Mouse (Mus musculus): Measurements from ENCODE around the gene Rp9. TPM values are rescaled to one million over a fixed set of nuclear protein-coding genes. Genes with fewer than 3 reads are reported as not detected.
"Not testable (repeated sequence)": the region's sequence is repeated elsewhere in the genome, so short reads cannot be mapped to it uniquely, and the experiment has no call there.

Gene Rp9
- polyA plus RNA-seq, 1 experiment from 2014 or later = 52.9 TPM

GRCm38 (mm10) chr9:22405414-22405813 lies 64.1 kb downstream of the Rp9 start:
- Histone ChIP-seq H3K27ac (no peak overlapping the region), H3K36me3 (no peaks in the 10 kb centered on the region), H3K9me3 (replicated peaks) (no peaks in the 10 kb centered on the region), H3K4me3 (no peak overlapping the region), H3K27me3 (ENCODE audit: low read depth, poor library complexity, severe bottlenecking) (no peaks in the 10 kb centered on the region), H3K4me1 (no peaks in the 10 kb centered on the region)
- WGBS = 82% methylated on average over 3 of the region's 3 CpGs
- DNase-seq (ENCODE audit: low spot score) = no peak

- not testable (repeated sequence) for H3K4me3 ChIP-seq; H3K27me3 ChIP-seq (ENCODE audit: low read depth, poor library complexity, severe bottlenecking); H3K27ac ChIP-seq; H3K9me3 ChIP-seq (replicated peaks); H3K4me1 ChIP-seq; DNase-seq (ENCODE audit: low spot score); H3K36me3 ChIP-seq
- 71% methylated on average over 2 of the region's 2 CpGs for WGBS
Observed at GRCm38 (mm10) chr9:22403501-22403900, 66.0 kb downstream of the Rp9 start.

- H3K9me3 ChIP-seq (replicated peaks) = no peaks in the 10 kb centered on the region
- no peak for DNase-seq (ENCODE audit: low spot score)
- H3K36me3 ChIP-seq = no peaks in the 10 kb centered on the region
- 85% methylated on average over 3 of the region's 3 CpGs for WGBS
- no peak overlapping the region for H3K27ac ChIP-seq
- no peaks in the 10 kb centered on the region for H3K4me1 ChIP-seq
- no peaks in the 10 kb centered on the region for H3K27me3 ChIP-seq (ENCODE audit: low read depth, poor library complexity, severe bottlenecking)
- no peak overlapping the region for H3K4me3 ChIP-seq
Observed at GRCm38 (mm10) chr9:22402976-22403375, 66.6 kb downstream of the Rp9 start.

GRCm38 (mm10) chr9:22402001-22402400 lies 67.5 kb downstream of the Rp9 start:
- H3K4me1 ChIP-seq = no peaks in the 10 kb centered on the region
- no peak overlapping the region for H3K4me3 ChIP-seq
- H3K9me3 ChIP-seq (replicated peaks) = no peaks in the 10 kb centered on the region
- no peaks in the 10 kb centered on the region for H3K27me3 ChIP-seq (ENCODE audit: low read depth, poor library complexity, severe bottlenecking)
- no peak overlapping the region for H3K27ac ChIP-seq
- no peak for DNase-seq (ENCODE audit: low spot score)
- no peaks in the 10 kb centered on the region for H3K36me3 ChIP-seq
- WGBS = 88% methylated on average over 6 of the region's 6 CpGs

GRCm38 (mm10) chr9:22399021-22399420 lies 70.5 kb downstream of the Rp9 start:
- no peak for DNase-seq (ENCODE audit: low spot score)
- 84% methylated on average over 4 of the region's 4 CpGs for WGBS

GRCm38 (mm10) chr9:22394725-22395124 lies 74.8 kb downstream of the Rp9 start:
- H3K27me3 ChIP-seq (ENCODE audit: low read depth, poor library complexity, severe bottlenecking) = no peaks in the 10 kb centered on the region
- H3K36me3 ChIP-seq = no peaks in the 10 kb centered on the region
- WGBS = 88% methylated on average over 2 of the region's 2 CpGs
- H3K4me1 ChIP-seq = peaks cover 2% of the 10 kb centered on the region
- no peaks in the 10 kb centered on the region for H3K9me3 ChIP-seq (replicated peaks)
- H3K27ac ChIP-seq = no peak overlapping the region
- no peak for DNase-seq (ENCODE audit: low spot score)
- no peak overlapping the region for H3K4me3 ChIP-seq

More at GRCm38 (mm10) chr9:22399021-22399420, 70.5 kb downstream of the Rp9 start:
- H3K4me1 ChIP-seq = no peaks in the 10 kb centered on the region
- no peak overlapping the region for H3K27ac ChIP-seq
- H3K9me3 ChIP-seq (replicated peaks) = no peaks in the 10 kb centered on the region
- no peaks in the 10 kb centered on the region for H3K27me3 ChIP-seq (ENCODE audit: low read depth, poor library complexity, severe bottlenecking)
- H3K4me3 ChIP-seq = no peak overlapping the region
- H3K36me3 ChIP-seq = no peaks in the 10 kb centered on the region

- WGBS = 85% methylated on average over 5 of the region's 5 CpGs
- no peaks in the 10 kb centered on the region for H3K27me3 ChIP-seq (ENCODE audit: low read depth, poor library complexity, severe bottlenecking)
- H3K36me3 ChIP-seq = peaks cover 8% of the 10 kb centered on the region
- peaks cover 23% of the 10 kb centered on the region for H3K4me1 ChIP-seq
- no peaks in the 10 kb centered on the region for H3K9me3 ChIP-seq (replicated peaks)
- DNase-seq (ENCODE audit: low spot score) = no peak
- no peak overlapping the region for H3K4me3 ChIP-seq
- no peak overlapping the region for H3K27ac ChIP-seq
Observed at GRCm38 (mm10) chr9:22390390-22390789, 79.2 kb downstream of the Rp9 start.

- peaks cover 23% of the 10 kb centered on the region for H3K4me1 ChIP-seq
- no peaks in the 10 kb centered on the region for H3K9me3 ChIP-seq (replicated peaks)
- peaks cover 13% of the 10 kb centered on the region for H3K36me3 ChIP-seq
- no peaks in the 10 kb centered on the region for H3K27me3 ChIP-seq (ENCODE audit: low read depth, poor library complexity, severe bottlenecking)
- 71% methylated on average over 6 of the region's 6 CpGs for WGBS
- H3K27ac ChIP-seq = peak overlapping the region; percentile 90
- no peak for DNase-seq (ENCODE audit: low spot score)
- peak overlapping the region; percentile 95 for H3K4me3 ChIP-seq
Observed at GRCm38 (mm10) chr9:22389736-22390245, 79.8 kb downstream of the Rp9 start.

- under 1% methylated on average over 44 of the region's 44 CpGs for WGBS
- H3K36me3 ChIP-seq = peaks cover 15% of the 10 kb centered on the region
- H3K4me3 ChIP-seq = peak within 1 kb of the TSS; percentile 95
- H3K4me1 ChIP-seq = peaks cover 23% of the 10 kb centered on the region
- H3K9me3 ChIP-seq (replicated peaks) = no peaks in the 10 kb centered on the region
- H3K27me3 ChIP-seq (ENCODE audit: low read depth, poor library complexity, severe bottlenecking) = no peaks in the 10 kb centered on the region
- peak within 1 kb of the TSS; percentile 90 for H3K27ac ChIP-seq
- DNase-seq (ENCODE audit: low spot score) = peak; percentile 99
Observed at GRCm38 (mm10) chr9:22389021-22389476, 80.5 kb downstream of the Rp9 start, which contains the start of gene Anln. TSS of gene Anln (minus strand) at chr9:22389188.

- peaks cover 21% of the 10 kb centered on the region for H3K36me3 ChIP-seq
- no peak for DNase-seq (ENCODE audit: low spot score)
- H3K27ac ChIP-seq = peak overlapping the region; percentile 90
- no peaks in the 10 kb centered on the region for H3K9me3 ChIP-seq (replicated peaks)
- H3K4me1 ChIP-seq = peaks cover 23% of the 10 kb centered on the region
- H3K4me3 ChIP-seq = peak overlapping the region; percentile 95
- WGBS = 0% methylated on average over 37 of the region's 41 CpGs
- no peaks in the 10 kb centered on the region for H3K27me3 ChIP-seq (ENCODE audit: low read depth, poor library complexity, severe bottlenecking)
Observed at GRCm38 (mm10) chr9:22388401-22388980, 81.1 kb downstream of the Rp9 start.

GRCm38 (mm10) chr9:22387901-22388300 lies 81.6 kb downstream of the Rp9 start:
- H3K27ac ChIP-seq = peak overlapping the region; percentile 90
- H3K27me3 ChIP-seq (ENCODE audit: low read depth, poor library complexity, severe bottlenecking) = no peaks in the 10 kb centered on the region
- H3K4me1 ChIP-seq = peaks cover 23% of the 10 kb centered on the region
- no peak for DNase-seq (ENCODE audit: low spot score)
- 31% methylated on average over 6 of the region's 6 CpGs for WGBS
- H3K4me3 ChIP-seq = peak overlapping the region; percentile 95
- no peaks in the 10 kb centered on the region for H3K9me3 ChIP-seq (replicated peaks)
- H3K36me3 ChIP-seq = peaks cover 27% of the 10 kb centered on the region

GRCm38 (mm10) chr9:22385890-22386289 lies 83.7 kb downstream of the Rp9 start:
- 90% methylated on average over 2 of the region's 2 CpGs for WGBS
- Histone ChIP-seq H3K27ac (no peak overlapping the region), H3K27me3 (ENCODE audit: low read depth, poor library complexity, severe bottlenecking) (no peaks in the 10 kb centered on the region), H3K36me3 (peaks cover 47% of the 10 kb centered on the region), H3K4me3 (no peak overlapping the region), H3K9me3 (replicated peaks) (no peaks in the 10 kb centered on the region), H3K4me1 (peaks cover 23% of the 10 kb centered on the region)
- DNase-seq (ENCODE audit: low spot score) = no peak

- no peak overlapping the region for H3K27ac ChIP-seq
- no peak for DNase-seq (ENCODE audit: low spot score)
- H3K4me1 ChIP-seq = no peaks in the 10 kb centered on the region
- 0 out of 2 replicates have a peak, but pooled peaks cover 1% of the 10 kb centered on the region for H3K9me3 ChIP-seq (replicated peaks)
- H3K4me3 ChIP-seq = no peak overlapping the region
- H3K27me3 ChIP-seq (ENCODE audit: low read depth, poor library complexity, severe bottlenecking) = no peaks in the 10 kb centered on the region
- peaks cover 96% of the 10 kb centered on the region for H3K36me3 ChIP-seq
- 91% methylated on average over 5 of the region's 5 CpGs for whole genome bisulfite sequencing
Observed at GRCm38 (mm10) chr9:22376086-22376485, 93.5 kb downstream of the Rp9 start.
